Mouse (Mus musculus) monocyte, adult 59 days (primary cell): ENCODE data around the gene Fam167b. TPM values are rescaled to one million over a fixed set of nuclear protein-coding genes. Genes with fewer than 3 reads are reported as not detected.

Experiments used
- total RNA-seq, 2 experiments: library from RNA; stranded (reverse); gene quantifications; one replicate each; pipeline ENCODE4 v1.2.4; 2023

Fam167b gene
- total RNA-seq, result not detected

DNA sequence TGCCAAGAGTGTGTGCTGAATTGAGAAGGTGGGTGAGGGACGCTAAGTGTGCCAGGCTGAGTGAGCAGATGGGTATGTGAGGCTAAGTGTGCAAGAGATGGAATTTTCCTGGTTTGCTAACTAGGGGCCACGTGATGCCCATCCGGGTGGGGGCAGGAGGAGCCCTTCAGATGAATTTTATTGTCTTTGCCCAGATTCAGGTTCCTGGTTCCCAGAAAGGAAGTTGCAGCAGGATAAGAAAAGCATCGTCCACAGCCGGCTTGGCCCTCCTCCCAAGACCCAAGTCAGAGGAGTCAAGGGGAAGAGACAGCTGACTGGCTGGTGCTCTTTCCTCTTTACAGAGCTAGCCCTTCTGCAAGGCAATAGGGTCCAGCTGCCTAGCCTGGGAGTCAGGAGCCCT, at the start of gene Fam167b:
Gene Fam167b, minus strand, starts transcription at position 84 of the 400 bp plus-strand sequence.

DNA sequence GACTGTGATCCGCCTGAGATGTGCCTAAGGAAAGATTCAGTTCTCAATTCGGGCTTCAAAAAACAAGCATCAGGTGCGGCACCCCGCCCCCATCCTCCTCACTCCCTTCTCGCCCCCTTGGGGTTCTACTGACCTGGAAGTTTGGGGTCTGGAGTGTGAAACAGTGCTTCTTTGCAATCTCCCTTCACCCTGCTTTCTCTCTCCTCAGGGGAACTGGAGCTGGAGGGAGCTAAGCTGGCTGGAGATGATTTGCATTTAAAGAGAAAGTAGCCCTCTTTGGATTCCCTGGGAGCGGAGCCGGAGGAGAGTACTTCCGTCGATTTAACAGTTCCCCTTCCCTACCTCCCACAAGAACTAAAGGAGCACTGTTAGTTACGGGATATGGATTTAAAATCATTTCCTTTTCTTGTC, 45.3 kb upstream of the Fam167b start, which contains the start of gene Ccdc28b:
Gene Ccdc28b, minus strand, starts transcription at position 267 of the 411 bp plus-strand sequence.

DNA sequence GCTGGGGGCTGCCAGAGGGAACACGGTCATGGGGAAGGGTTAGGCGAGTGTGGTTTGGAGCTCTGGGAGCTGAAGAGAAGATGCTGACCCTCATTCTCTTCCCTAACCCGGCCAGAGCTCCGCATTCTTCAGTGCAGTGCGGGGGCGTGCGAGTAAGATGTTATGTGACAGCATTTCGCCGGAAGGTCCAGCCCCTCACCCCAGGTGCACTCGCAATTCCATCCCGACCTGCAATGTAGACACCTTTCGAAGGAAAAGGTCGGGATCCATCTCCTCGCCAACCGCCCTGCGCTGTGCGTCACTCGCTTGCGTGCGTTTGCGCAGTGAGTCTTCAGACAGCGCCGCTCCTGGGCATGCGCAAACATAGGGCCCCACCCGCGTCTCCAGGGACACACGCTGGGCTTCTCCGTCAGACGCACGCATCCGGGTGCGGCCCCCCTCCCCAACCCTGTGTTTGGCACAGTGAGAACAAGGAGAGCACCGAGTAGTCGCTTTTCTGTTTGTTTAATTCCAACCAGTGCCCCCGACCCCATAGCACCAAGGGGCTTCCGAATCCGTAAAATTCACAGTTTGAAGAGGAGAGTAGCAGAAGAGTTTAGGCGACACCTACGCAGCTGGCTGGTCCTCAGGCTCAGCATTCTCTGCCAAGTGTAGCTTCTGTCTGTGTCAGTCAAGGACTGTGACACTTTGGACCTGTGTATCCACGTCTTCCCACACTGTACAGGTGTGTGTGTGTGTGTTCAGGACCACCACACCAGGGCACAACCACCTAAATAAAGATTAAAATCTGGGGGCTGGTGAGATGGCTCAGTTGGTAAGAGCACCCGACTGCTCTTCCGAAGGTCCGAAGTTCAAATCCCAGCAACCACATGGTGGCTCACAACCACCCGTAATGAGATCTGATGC, 40.7 kb upstream of the Fam167b start, which contains the start of gene Iqcc:
Gene Iqcc, minus strand, starts transcription at position 314 of the 906 bp plus-strand sequence.

DNA sequence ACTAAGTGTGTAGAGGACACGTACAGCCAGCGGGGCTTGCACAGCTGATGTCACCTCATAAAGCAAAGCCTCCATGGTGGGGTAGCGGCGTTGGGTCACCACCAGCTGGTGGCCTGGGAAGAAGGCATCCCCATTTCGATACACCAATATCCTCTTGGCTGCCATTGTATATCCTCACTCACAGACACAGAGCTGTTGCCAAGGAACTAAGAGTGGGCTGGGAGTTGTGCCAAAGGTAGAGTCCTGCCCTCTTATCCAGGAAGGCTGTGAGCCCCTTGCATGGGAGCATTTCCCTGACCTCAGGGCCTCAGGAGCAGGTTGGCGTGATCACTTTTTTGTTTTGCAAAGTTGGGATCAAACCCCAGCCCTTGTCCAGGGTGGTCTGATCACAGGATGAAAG, 35.7 kb upstream of the Fam167b start, which contains the start of gene Dcdc2b:
Gene Dcdc2b, minus strand, starts transcription at position 165 of the 400 bp plus-strand sequence.

GRCm38 (mm10) chr4:129600233-129601158, 22.1 kb upstream of the Fam167b start, which contains the start of the genes Eif3i and Tmem234:
Gene Eif3i, minus strand, starts transcription at chr4:129600648.
Gene Tmem234, plus strand, starts transcription at chr4:129600668.

GRCm38 (mm10) chr4:129573430-129573829, 4.9 kb downstream of the Fam167b start, which contains the start of gene Lck:
Gene Lck, minus strand, starts transcription at chr4:129573641.

GRCm38 (mm10) chr4:129542592-129543141, 35.7 kb downstream of the Fam167b start, which contains the start of gene Hdac1:
Gene Hdac1, minus strand, starts transcription at chr4:129542713.

Other genes starting within 250 kb of the Fam167b start
- gene Rbbp4, start 243.2 kb downstream of the Fam167b start, total RNA-seq, result 10 to 100 TPM; 91.3 to 97.8 TPM
- gene Zbtb8os, start 242.9 kb downstream of the Fam167b start, total RNA-seq, result 10 to 100 TPM; 35.9 to 41.4 TPM
- gene Zbtb8a, start 200.4 kb downstream of the Fam167b start, total RNA-seq, result 1 to 10 TPM; 1.2 TPM
- gene Zbtb8b, start 137.7 kb downstream of the Fam167b start, total RNA-seq, result not detected
- gene Bsdc1, start 117.0 kb downstream of the Fam167b start, total RNA-seq, result 100 to 1,000 TPM in 1 of 2 experiments, 10 to 100 TPM in 1; 92.2 to 105 TPM
- gene Tssk3, start 87.5 kb downstream of the Fam167b start, total RNA-seq, result not detected
- 1 to 10 TPM in 1 of 2 experiments, not detected in 1; 1.0 TPM for gene Fam229a, start 87.4 kb downstream of the Fam167b start, total RNA-seq
- 10 to 100 TPM; 64.6 to 74.8 TPM for gene Marcksl1, start 65.0 kb downstream of the Fam167b start, total RNA-seq
- gene Hdac1, start 35.8 kb downstream of the Fam167b start, total RNA-seq, result 10 to 100 TPM; 61.0 to 61.9 TPM
- 1 to 10 TPM; 2.2 to 2.5 TPM for gene Lck, start 4.9 kb downstream of the Fam167b start, total RNA-seq
- 100 to 1,000 TPM; 108 TPM for gene Eif3i, start 22.1 kb upstream of the Fam167b start, total RNA-seq
- gene Tmem234, start 22.1 kb upstream of the Fam167b start, total RNA-seq, result 100 to 1,000 TPM; 109 to 116 TPM
- 1 to 10 TPM in 1 of 2 experiments, not detected in 1; 1.9 TPM for gene Dcdc2b, start 35.7 kb upstream of the Fam167b start, total RNA-seq
- gene Iqcc, start 40.5 kb upstream of the Fam167b start, total RNA-seq, result 1 to 10 TPM; 8.2 to 8.8 TPM
- 10 to 100 TPM; 50.2 to 66.5 TPM for gene Ccdc28b, start 45.4 kb upstream of the Fam167b start, total RNA-seq
- gene Txlna, start 62.5 kb upstream of the Fam167b start, total RNA-seq, result 10 to 100 TPM; 52.9 to 65.8 TPM
- 10 to 100 TPM; 33.9 to 35.2 TPM for gene Kpna6, start 94.2 kb upstream of the Fam167b start, total RNA-seq
- gene Tmem39b, start 118.3 kb upstream of the Fam167b start, total RNA-seq, result 10 to 100 TPM; 11.5 to 18.2 TPM
- 10 to 100 TPM; 94.5 to 97.5 TPM for gene Khdrbs1, start 163.8 kb upstream of the Fam167b start, total RNA-seq
- gene Ptp4a2, start 232.7 kb upstream of the Fam167b start, total RNA-seq, result 100 to 1,000 TPM; 332 to 393 TPM